Mouse (Mus musculus): ENCODE results near the gene Arhgap15. TPM values are rescaled to one million over a fixed set of nuclear protein-coding genes. Genes with fewer than 3 reads are reported as not detected.

Arhgap15 gene
- total and polyA plus RNA-seq, 3 experiments: 0.39 to 1.2 (median 0.70) TPM

DNA sequence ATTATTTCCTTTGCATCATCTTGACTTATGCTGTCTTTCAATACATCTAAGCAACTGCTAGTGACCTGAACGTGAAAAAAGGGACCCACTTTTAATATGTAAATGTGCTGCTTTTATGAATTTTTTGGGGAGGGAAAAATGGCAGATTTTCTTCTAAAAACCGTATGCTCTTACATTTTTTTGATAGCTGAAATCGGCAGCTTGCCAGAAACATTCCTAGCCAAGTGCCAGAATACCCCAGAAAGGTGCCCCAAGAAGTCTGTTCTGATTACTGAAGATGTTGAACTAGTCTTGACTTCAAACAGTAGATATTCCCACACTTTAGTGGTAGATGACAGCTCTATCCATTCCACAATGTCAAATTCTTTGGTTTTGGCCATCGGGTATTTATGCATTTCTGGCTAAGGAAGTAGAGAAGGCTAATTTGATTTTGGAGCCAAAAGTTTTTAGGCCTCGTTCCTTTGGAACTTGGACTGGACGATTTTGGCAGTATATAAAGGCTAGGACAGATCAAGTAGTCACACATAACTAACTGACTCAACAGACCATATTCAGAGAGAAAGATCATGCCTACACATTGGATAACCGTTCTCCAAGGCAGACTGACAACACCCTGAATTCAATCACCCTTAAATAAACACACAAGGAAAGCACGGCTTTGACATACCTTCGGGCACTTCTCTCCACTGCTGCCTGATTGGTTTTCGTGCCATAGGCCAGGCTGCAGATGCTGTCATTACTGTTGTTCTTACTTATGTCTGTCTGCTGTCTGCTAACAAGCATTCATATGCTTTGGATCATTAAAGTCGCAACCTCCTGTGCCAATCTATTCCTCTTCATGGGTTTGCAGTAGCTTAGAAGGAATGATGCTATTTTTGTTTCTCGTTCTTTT, 67.5 kb downstream of the Arhgap15 start:
- intact Hi-C loops (cut with DNase I): no loop called here
- H3K27ac ChIP-seq: no peak overlapping the region
- 72% methylated on average over 12 of the region's 12 CpGs for WGBS
- no peak for TF ChIP-seq EP300 (IDR thresholded peaks at IDR 0.05; ENCODE audit: insufficient read depth, low read depth, low read length)
- no peak for TF ChIP-seq CTCF (IDR thresholded peaks at IDR 0.05)
- TF ChIP-seq POLR2A (IDR thresholded peaks at IDR 0.05; ENCODE audit: insufficient read depth, low read depth, low read length): no peak
- DNase-seq: no peak
- no peak overlapping the region for H3K9ac ChIP-seq (ENCODE audit: low read depth, low read length)
- H3K27me3 ChIP-seq (ENCODE audit: control insufficient read depth, insufficient read depth, low read length): no peaks in the 10 kb centered on the region
- no peaks in the 10 kb centered on the region for H3K79me2 ChIP-seq (replicated peaks; ENCODE audit: control insufficient read depth, insufficient read depth, low read length)
- H3K36me3 ChIP-seq (ENCODE audit: control insufficient read depth, insufficient read depth, low read length): no peaks in the 10 kb centered on the region
- H3K4me3 ChIP-seq: no peak overlapping the region
- no peaks in the 10 kb centered on the region; the same call in 1 of the 2 replicates for H3K4me1 ChIP-seq (ENCODE audit: control insufficient read depth, insufficient read depth, low read length)

GRCm38 (mm10) chr2:43816788-43817581, 68.4 kb downstream of the Arhgap15 start:
- intact Hi-C loops (cut with DNase I): no loop called here
- H3K4me1 ChIP-seq (ENCODE audit: control insufficient read depth, insufficient read depth, low read length): no peaks in the 10 kb centered on the region; the same call in 1 of the 2 replicates
- WGBS: 62% methylated on average over 8 of the region's 8 CpGs
- no peak overlapping the region for H3K4me3 ChIP-seq
- no peaks in the 10 kb centered on the region for H3K36me3 ChIP-seq (ENCODE audit: control insufficient read depth, insufficient read depth, low read length)
- peak; percentile 31 to 52 for DNase-seq
- H3K79me2 ChIP-seq (replicated peaks; ENCODE audit: control insufficient read depth, insufficient read depth, low read length): no peaks in the 10 kb centered on the region
- H3K27me3 ChIP-seq (ENCODE audit: control insufficient read depth, insufficient read depth, low read length): no peaks in the 10 kb centered on the region
- H3K9ac ChIP-seq (ENCODE audit: low read depth, low read length): no peak overlapping the region
- no peak for TF ChIP-seq CTCF (IDR thresholded peaks at IDR 0.05)
- peak; percentile 25; the same call in 1 of the 2 replicates for TF ChIP-seq EP300 (IDR thresholded peaks at IDR 0.05; ENCODE audit: insufficient read depth, low read depth, low read length)
- no peak overlapping the region for H3K27ac ChIP-seq

DNA sequence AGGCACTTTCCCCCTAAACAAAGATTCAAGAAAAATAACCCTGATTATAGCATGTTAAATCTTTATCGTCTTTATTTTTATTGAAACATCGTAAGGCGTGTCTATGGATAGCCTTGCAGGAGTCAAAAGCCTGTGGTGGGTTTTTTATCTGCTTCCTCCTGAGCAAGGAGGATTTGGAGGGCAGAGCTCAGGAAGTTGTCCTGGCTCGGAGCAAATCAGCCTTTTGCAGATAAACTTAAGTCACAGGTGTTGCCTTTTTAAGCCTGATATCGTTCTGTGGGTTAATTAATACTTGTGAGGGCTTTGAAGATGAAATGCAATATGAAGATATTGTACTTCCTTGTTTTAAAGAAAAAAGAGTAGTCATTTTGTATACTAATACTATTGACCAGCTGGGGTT, 87.3 kb downstream of the Arhgap15 start:
- H3K9ac ChIP-seq (ENCODE audit: low read depth, low read length): no peak overlapping the region
- no peaks in the 10 kb centered on the region for H3K36me3 ChIP-seq (ENCODE audit: control insufficient read depth, insufficient read depth, low read length)
- H3K79me2 ChIP-seq (replicated peaks; ENCODE audit: control insufficient read depth, insufficient read depth, low read length): no peaks in the 10 kb centered on the region
- 40% methylated on average over 5 of the region's 5 CpGs for WGBS
- intact Hi-C loops (cut with DNase I): no loop called here
- no peak overlapping the region for H3K4me3 ChIP-seq
- DNase-seq: no peak
- TF ChIP-seq POLR2A (IDR thresholded peaks at IDR 0.05; ENCODE audit: insufficient read depth, low read depth, low read length): no peak
- no peak for TF ChIP-seq EP300 (IDR thresholded peaks at IDR 0.05; ENCODE audit: insufficient read depth, low read depth, low read length)
- no peak for TF ChIP-seq CTCF (IDR thresholded peaks at IDR 0.05)
- H3K27ac ChIP-seq: no peak overlapping the region
- 0 out of 2 replicates have a peak, but pooled peaks cover 2% of the 10 kb centered on the region for H3K27me3 ChIP-seq (ENCODE audit: control insufficient read depth, insufficient read depth, low read length)
- no peaks in the 10 kb centered on the region for H3K4me1 ChIP-seq (ENCODE audit: control insufficient read depth, insufficient read depth, low read length)

- WGBS: 33% methylated on average over 5 of the region's 5 CpGs
- no peaks in the 10 kb centered on the region for H3K36me3 ChIP-seq (ENCODE audit: control insufficient read depth, insufficient read depth, low read length)
- no peak overlapping the region for H3K4me3 ChIP-seq
- H3K27ac ChIP-seq: no peak overlapping the region
- no peak for TF ChIP-seq CTCF (IDR thresholded peaks at IDR 0.05)
- intact Hi-C loops (cut with DNase I): no loop called here
- no peak for DNase-seq
- H3K27me3 ChIP-seq (ENCODE audit: control insufficient read depth, insufficient read depth, low read length): 0 out of 2 replicates have a peak, but pooled peaks cover 2% of the 10 kb centered on the region
- H3K4me1 ChIP-seq (ENCODE audit: control insufficient read depth, insufficient read depth, low read length): no peaks in the 10 kb centered on the region
- no peak overlapping the region for H3K9ac ChIP-seq (ENCODE audit: low read depth, low read length)
- no peaks in the 10 kb centered on the region for H3K79me2 ChIP-seq (replicated peaks; ENCODE audit: control insufficient read depth, insufficient read depth, low read length)
These were observed 93.0 kb downstream of the Arhgap15 start for GRCm38 (mm10) chr2:43841644-43842043.

GRCm38 (mm10) chr2:43851195-43851594, 102.6 kb downstream of the Arhgap15 start:
- TF ChIP-seq EP300 (IDR thresholded peaks at IDR 0.05; ENCODE audit: insufficient read depth, low read depth, low read length) (no peak), CTCF (IDR thresholded peaks at IDR 0.05) (peak; percentile 64), POLR2A (IDR thresholded peaks at IDR 0.05; ENCODE audit: insufficient read depth, low read depth, low read length) (no peak)
- Histone ChIP-seq H3K27me3 (ENCODE audit: control insufficient read depth, insufficient read depth, low read length) (no peaks in the 10 kb centered on the region), H3K79me2 (replicated peaks; ENCODE audit: control insufficient read depth, insufficient read depth, low read length) (no peaks in the 10 kb centered on the region), H3K9ac (ENCODE audit: low read depth, low read length) (no peak overlapping the region), H3K27ac (no peak overlapping the region), H3K4me3 (no peak overlapping the region), H3K36me3 (ENCODE audit: control insufficient read depth, insufficient read depth, low read length) (no peaks in the 10 kb centered on the region), H3K4me1 (ENCODE audit: control insufficient read depth, insufficient read depth, low read length) (no peaks in the 10 kb centered on the region)
- intact Hi-C loops (cut with DNase I): no loop called here
- no peak for DNase-seq
- 59% methylated on average over 3 of the region's 3 CpGs for WGBS

DNA sequence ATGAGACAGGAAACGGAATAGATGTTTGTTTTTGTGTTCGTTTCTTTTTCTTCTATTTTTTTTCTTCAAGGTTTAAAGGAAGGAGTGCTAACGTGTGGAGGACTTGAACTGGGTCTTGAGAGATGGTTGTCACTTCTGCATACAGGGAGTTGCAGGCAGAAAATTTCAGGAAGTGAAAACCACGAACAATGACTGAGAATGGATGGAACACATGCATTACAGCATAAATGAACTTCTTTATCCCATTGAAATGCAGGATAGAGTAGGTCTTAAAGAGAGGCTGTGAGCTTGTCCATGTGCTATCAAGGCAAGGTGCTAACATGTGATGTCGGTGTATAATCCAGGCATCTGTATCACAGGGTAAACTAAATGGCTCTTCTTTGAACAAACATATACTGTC, 114.1 kb downstream of the Arhgap15 start:
- H3K4me1 ChIP-seq (ENCODE audit: control insufficient read depth, insufficient read depth, low read length): no peaks in the 10 kb centered on the region
- H3K79me2 ChIP-seq (replicated peaks; ENCODE audit: control insufficient read depth, insufficient read depth, low read length): no peaks in the 10 kb centered on the region
- WGBS: 59% methylated on average over 5 of the region's 5 CpGs
- no peak overlapping the region for H3K4me3 ChIP-seq
- no peak for DNase-seq
- TF ChIP-seq POLR2A (IDR thresholded peaks at IDR 0.05; ENCODE audit: insufficient read depth, low read depth, low read length) (no peak), CTCF (IDR thresholded peaks at IDR 0.05) (no peak)
- no peaks in the 10 kb centered on the region for H3K36me3 ChIP-seq (ENCODE audit: control insufficient read depth, insufficient read depth, low read length)
- H3K27me3 ChIP-seq (ENCODE audit: control insufficient read depth, insufficient read depth, low read length): no peaks in the 10 kb centered on the region
- no peak overlapping the region for H3K27ac ChIP-seq
- H3K9ac ChIP-seq (ENCODE audit: low read depth, low read length): no peak overlapping the region
- intact Hi-C loops (cut with DNase I): no loop called here

All from heart, adult 2 months (tissue).